Mouse (Mus musculus) right cerebral cortex, postnatal 10 days (tissue): ENCODE measurements at regions not wholly inside any gene's neighbourhood (a gene's known extent, or its start where the extent isn't known, plus 50 kb on each side); places are given as distances from the start of the nearest gene placed in this dataset.

Source experiments
- DNase-seq, 2 experiments: peaks; one replicate each; pipeline ENCODE4 v3.0.0; 2021; ENCODE audit warnings: low spot score in 2 of 2

DNA sequence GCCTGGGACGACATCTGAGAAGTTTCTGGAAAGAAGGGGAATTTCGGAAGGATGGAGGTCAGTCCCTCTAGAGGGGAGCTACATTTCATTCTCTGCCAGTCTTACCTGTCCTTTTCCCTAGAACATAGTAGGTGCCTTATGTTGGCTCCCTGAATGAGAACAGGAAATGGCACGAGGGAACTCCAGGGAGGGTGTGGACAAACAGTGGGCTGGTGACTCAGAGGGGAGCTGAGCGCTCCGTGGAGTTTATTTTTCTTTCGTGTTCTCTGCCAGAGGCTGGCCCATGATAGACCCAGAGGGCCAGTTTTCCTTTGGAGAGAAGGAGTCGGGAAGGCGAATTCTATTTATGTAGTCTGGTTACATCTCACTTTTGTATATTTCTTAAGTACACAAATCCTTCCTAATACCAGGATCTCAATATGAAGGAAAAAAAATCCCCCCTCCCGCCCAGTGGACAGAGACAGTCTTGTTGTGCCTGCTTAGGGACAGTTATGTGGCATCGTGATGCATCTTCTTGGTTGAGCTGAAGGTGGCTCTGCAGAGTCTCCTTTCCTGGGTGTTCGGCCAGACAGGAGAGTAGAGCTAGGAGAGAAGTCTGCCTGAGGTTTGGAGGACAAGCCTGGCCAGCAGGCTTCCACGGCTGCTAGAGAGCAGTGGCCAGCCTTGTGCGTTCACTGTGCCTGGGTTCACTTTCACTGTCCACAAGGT is 84.3 kb upstream of the Rbpj start:
- peak; percentile 41 to 45 for DNase-seq

DNA sequence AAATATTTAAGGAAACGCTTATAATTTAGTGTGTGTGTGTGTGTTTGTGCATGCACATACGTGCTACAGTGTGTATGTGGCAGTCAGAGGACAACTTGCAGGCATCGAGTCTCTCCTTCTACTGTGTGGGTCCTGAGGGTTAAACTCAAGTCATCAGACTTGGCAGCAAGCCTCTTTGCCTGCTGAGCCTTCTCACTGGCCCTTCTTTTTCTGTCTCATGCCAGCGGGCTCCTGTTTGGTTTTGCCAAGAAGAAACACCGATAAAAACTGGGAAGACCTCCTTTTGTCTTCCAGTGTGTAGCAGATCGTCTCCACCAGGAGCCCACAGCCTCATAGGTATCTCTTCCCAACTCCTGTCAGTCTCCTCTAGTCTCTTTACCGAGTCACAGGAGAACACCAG is 81.9 kb upstream of the Rbpj start:
- DNase-seq, result no peak

DNA sequence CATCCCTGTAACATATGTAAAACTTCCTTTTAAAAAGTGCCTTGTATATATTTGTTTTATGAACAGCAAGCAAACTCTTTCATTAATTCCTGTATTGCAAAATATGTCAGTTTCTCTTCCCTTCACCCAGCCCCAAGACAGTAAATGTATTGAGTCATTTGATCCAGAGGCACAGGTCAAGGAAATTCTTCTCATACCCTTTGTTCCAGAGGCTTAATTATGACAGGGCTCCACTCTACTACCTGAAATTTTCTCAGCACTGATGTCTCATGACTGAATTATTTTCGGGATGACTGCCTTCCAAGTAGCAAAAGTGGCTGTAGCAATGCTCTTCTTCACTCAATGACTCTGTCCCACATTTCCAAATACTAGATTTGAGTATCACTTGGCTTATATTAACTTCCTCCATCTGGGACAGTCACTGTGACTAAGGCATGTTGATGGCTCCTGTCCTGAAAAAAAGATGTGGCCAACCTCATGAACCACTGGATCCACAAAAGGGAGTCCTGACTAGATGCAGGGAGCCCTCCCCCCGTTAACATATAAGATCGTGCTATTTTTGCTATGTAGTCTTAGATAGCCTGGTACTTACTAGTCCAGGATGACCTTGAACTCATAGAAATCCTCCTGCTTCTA is 80.3 kb upstream of the Rbpj start:
- no peak for DNase-seq

DNA sequence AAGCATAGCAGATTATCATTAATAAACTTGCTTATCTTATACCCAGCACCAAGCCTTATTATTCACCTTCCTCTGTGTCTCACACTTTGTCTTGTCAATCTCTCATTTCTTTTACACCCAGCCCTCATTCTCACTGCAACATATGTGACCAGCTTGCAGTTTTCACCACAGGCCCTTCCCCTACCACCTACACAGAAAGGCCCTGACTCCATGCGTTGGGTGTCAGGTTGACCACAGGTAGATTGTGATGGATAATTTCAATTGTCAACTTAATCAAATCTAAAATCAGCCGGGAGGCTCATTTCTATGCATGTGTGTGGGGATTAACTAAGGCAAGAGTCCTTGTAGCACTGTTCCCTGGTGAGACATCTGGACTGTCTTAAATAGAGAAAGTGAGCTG is 72.4 kb upstream of the Rbpj start:
- no peak for DNase-seq

DNA sequence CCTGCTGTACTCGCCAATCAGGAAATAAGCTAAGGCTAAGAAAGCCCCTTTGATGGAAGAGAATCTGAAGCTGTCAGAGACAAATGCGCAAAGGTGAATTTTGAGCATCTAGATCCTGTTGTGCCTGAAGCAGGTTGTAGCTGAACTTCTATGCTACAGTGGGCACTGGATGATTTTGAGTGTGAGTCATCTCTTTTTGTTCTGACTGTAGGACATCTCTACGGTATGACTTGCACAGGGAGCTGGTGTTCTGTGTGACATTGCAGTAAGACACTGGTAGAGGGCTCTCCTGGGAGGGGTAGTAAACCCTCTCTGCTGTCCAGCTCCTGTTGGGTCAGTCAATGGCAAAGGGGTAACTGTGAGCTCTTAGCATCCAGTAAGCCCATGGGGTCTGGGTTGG is 71.4 kb upstream of the Rbpj start:
- no peak for DNase-seq

DNA sequence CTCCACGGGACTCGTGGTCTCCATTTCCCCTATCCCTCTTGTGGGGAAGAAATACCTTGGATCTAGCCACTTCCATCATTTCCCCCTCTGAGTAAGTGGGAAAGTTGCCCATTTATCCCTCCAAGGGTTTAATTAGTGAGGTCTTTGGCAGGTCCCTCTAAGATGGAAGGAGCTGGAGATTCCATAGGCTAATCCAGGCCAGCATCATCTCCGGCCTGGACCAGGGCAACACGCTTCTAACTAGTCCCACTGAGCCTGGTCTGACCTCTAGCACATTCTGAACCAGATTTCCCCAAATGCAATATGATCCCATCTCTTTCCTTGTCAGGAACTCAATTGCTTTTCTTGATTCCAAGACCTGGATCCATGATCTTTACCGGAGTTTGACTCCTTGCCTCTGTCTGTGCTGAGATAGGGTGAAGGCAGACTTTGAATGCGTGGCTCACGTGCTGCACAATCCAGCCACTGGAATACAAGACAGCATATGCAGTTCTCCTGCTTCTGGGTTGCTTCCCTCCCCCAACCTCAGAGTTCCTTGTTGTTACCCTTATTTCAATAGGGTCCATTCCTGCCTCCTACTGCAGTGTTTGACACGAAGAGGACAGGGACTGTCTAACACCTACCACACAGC is 67.4 kb upstream of the Rbpj start:
- DNase-seq, result no peak

DNA sequence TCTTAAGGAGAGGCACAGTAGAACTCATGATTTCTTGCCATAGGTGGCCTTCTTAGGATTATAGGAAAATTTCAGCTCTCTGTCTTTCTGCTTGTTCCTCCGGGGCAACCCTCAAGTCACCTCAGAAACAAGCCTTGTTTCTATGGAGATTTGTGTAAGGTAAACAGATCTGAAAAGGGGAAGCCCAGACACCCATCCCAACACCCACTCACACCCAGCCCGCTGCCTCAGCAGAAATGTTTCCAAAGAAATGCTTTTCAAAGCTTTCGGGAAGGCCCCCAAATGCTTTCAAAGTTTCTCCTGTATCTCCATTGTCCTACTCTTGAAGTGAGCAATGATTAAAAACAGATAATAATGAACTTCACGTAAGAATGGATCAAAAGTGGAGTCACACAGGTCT is 64.9 kb upstream of the Rbpj start:
- peak in 1 of 2 experiments; percentile 33 for DNase-seq

DNA sequence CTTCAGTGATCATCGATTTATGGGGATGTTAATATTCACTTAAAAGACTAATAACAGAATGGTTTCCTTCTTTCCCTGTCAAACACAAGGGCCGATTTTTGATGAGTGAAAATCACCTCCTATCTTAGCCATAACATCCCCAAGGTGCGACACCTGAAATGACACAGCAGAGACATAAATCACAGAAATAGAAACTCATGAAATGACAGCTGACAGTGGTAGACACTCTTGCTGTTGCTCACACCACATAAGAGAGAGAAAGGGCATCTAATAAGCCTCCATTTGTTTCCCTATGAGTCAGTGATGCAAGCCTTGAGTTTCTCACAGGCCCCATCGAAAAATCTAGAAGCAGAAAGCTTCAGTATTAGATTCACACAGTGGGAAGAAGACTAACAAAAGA is 63.9 kb upstream of the Rbpj start:
- no peak for DNase-seq

DNA sequence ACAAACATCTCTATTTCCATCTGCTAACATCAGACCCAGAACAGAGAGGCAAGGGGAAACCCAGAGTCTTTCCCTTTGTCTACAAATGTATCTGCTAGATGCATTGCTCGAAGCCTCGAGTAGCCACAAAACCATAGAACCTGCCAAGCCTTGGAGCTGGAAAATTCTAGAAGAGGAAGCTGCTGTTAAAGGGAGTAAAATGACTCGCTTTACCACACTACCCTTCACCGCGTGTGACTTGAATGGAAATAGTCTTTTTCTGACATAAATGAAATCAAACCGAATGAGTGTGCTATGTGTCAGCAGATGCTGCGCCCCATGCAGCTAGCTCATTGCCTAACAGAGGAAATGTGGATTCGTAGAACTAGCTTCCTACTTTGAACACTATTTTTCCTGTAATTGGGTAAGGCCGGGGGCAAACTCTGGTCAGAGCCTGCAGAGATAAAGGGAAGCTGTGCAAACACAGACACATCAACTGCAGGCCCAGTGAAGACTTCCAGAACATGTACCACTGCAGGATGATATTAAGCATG is 63.3 kb upstream of the Rbpj start:
- no peak for DNase-seq

DNA sequence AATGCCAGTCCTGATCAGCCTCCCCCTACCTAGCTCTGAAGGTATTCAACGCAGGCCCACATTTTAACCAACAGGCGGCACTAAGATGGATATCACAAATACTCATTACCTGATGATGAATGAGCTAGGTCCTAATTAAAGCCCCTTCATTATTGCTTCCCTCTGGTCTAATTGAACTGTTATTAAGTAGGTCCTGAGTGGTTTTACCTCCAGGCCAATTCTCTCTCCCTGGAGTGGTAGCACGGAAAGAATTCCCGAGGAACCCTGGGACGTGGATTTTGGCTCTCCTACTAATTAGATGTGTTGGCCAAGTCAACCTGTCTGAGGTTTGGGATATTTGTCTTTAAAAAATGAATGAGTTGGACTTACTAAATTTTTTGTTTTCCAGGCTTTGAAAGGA is 60.0 kb upstream of the Rbpj start:
- DNase-seq, result no peak

DNA sequence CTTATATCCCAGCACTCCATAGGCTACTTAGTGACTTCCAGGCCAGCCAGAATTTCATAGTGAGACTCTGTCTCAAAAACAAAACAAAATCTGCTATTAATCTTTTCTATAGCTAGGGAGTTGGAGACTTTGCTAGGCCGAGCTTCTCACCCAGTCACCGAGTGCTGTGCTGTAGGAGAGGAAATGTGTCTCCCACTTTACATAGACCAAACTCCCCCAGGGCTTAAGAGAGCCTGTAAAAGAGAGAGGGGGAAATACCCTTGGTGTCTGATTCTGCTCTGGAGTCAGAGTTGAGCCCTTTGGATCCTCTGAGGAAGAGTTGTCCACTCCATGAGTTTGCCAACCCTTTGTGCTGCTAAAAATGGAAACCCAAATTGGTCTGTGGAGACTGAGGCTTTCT is 58.3 kb upstream of the Rbpj start:
- DNase-seq, result no peak

DNA sequence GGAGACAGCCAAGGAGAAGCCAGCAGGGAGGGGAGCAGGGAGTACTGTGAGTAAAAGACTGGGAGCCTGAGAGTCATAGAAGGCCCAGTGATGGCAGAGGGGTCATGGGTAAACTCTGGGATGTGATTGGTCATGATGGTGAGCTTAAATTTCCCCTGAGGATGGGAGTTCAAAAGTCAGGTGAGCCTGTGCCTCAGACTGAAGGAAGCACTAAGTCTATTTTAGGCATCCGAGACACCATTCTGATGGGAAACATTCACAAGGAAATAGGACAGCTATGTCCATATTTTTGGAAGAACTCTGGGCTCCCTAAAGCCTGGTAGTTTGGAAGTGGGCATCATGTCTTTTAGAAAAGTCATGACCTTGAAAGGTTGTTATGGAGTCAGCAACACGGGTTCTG is 57.7 kb upstream of the Rbpj start:
- DNase-seq, result no peak

DNA sequence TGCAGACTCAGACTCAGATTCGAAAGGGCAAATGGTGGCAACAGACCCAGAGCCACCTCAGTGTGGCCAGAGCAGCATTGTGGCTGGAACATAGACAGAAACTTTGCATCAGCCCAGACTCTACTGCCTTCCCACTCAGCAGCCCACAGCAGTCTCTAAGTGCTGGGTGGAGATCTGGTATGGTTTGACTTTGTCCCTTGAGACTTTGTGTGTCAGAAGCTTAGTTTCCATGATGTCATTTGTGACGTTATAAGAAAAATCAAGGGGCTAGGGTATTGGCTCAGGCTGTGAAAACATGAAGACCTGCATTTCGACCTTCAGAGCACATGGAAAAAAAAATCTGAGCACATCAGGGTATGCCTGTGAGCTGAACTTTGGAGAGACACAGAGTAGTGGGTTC is 56.2 kb upstream of the Rbpj start:
- no peak for DNase-seq

DNA sequence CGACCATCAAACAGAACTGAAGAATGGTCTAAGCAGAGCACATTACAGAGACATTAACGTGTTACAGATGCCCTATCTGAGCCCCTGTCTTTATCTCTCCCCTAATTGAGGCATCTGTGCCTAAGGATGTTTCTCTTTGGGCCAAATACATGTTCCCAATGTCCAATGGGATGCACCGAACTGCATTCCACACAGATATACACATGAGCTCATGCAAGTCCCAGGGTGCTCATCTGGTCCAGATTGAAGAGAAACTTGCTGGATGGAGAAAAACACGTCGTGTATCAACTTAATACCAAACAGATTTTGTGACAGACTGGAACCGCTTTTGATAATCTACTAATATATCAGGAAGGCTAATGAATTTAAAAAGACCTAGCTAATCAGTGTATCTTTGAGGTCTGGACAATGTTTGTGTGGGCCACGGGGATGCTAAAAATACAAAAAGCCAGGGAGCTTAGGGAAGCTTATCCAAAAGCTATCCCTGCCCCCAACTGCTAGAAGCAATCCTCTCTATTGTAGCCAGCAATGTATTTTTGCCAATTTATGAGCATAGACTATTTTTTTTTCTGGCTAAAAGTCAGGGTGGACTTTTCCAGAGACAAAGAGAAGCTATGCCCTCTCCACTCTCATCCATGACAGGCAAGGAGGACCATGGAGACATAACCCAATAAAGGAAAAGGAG is 53.4 kb upstream of the Rbpj start:
- DNase-seq, result no peak

DNA sequence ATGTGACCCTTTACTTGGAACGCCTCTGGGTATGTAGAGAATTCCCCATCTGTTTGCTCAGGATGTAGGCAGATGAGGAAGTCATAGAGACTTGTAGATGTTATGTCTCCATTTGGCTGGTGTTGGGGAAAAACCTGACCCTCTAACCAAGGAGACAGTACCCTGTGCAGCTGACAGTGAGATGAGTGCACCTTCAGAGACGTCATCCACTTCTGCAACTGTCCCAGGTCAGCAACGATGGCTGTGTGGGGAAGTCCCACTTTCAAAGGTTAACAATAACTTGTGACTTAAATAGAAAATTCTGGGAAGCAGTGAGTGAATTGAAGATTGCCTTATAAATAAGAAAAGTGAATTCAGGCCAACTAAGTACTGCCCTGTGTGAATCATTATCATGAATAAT is 52.3 kb upstream of the Rbpj start:
- DNase-seq, result no peak

DNA sequence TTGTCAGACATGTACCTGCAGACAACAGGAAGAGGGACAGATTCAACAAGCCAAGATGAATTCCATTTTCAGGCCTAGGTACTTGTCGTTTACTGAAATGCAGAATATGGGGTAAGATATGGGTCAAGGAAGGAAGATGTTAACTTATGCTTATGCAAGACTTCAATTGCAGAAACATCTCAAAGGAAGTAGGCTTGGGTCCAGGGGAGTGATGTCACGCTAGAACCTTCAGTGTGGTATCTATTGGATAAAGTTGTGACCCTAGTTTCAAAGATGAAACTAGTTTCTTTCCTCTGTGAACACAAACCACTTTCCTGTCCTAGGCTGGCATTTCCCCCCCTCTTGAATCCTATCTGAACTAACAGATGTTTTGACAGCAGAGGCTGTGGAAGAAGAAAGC is 50.5 kb upstream of the Rbpj start:
- DNase-seq, result no peak
